Mouse (Mus musculus) myocyte (in vitro differentiated cells): ENCODE data around the gene Atxn2.

Source experiments
- CEBPB ChIP-seq: IDR thresholded peaks from 2 replicates; pipeline ENCODE4 v1.6.1; 2011; ENCODE audit warnings: mild to moderate bottlenecking, moderate library complexity; ENCODE audit not compliant: poor library complexity, insufficient read depth, severe bottlenecking
- E2F4 ChIP-seq: IDR thresholded peaks from one replicate; pipeline ENCODE4 v1.6.1; 2011; ENCODE audit warnings: mild to moderate bottlenecking, control low read depth, moderate library complexity; ENCODE audit not compliant: insufficient read depth
- MAX ChIP-seq: IDR thresholded peaks from one replicate; pipeline ENCODE4 v1.6.1; 2011; ENCODE audit warnings: low read depth, mild to moderate bottlenecking, control low read depth
- MYOD1 ChIP-seq, 3 experiments: IDR thresholded peaks; one replicate each; pipeline ENCODE4 v1.6.1; 2011; ENCODE audit warnings: control low read depth in 2 of 3, low read depth in 2 of 3, mild to moderate bottlenecking in 2 of 3, moderate library complexity in 1 of 3; ENCODE audit not compliant: insufficient read length in 2 of 3, control insufficient read depth in 1 of 3
- MYOG ChIP-seq, 3 experiments: IDR thresholded peaks; one replicate each; pipeline ENCODE4 v1.6.1; 2011; ENCODE audit warnings: control low read depth in 2 of 3, low read depth in 2 of 3, mild to moderate bottlenecking in 2 of 3; ENCODE audit not compliant: insufficient read length in 2 of 3, control insufficient read depth in 1 of 3, insufficient read depth in 1 of 3
- POLR2A ChIP-seq: IDR thresholded peaks from one replicate; pipeline ENCODE4 v1.6.1; 2011; ENCODE audit warnings: low read depth, mild to moderate bottlenecking, control low read depth, moderate library complexity; ENCODE audit not compliant: insufficient read length
- POLR2AphosphoS2 ChIP-seq: IDR thresholded peaks from one replicate; pipeline ENCODE4 v1.6.1; 2011; ENCODE audit warnings: low read depth, control low read depth; ENCODE audit not compliant: insufficient read length
- REST ChIP-seq: IDR thresholded peaks from one replicate; pipeline ENCODE4 v1.6.1; 2011; ENCODE audit warnings: mild to moderate bottlenecking, control low read depth, moderate library complexity; ENCODE audit not compliant: insufficient read depth, insufficient read length
- SRF ChIP-seq: IDR thresholded peaks from one replicate; pipeline ENCODE4 v1.6.1; 2011; ENCODE audit warnings: low read depth; ENCODE audit not compliant: control insufficient read depth, insufficient read length
- TCF12 ChIP-seq: IDR thresholded peaks from one replicate; pipeline ENCODE4 v1.6.1; 2011; ENCODE audit warnings: mild to moderate bottlenecking, control low read depth; ENCODE audit not compliant: poor library complexity, insufficient read depth, severe bottlenecking
- TCF3 ChIP-seq: IDR thresholded peaks from one replicate; pipeline ENCODE4 v1.6.1; 2011; ENCODE audit warnings: low read depth, control low read depth; ENCODE audit not compliant: insufficient read length
- USF1 ChIP-seq: IDR thresholded peaks from one replicate; pipeline ENCODE4 v1.6.1; 2011; ENCODE audit warnings: low read depth, mild to moderate bottlenecking, control low read depth, moderate library complexity

DNA sequence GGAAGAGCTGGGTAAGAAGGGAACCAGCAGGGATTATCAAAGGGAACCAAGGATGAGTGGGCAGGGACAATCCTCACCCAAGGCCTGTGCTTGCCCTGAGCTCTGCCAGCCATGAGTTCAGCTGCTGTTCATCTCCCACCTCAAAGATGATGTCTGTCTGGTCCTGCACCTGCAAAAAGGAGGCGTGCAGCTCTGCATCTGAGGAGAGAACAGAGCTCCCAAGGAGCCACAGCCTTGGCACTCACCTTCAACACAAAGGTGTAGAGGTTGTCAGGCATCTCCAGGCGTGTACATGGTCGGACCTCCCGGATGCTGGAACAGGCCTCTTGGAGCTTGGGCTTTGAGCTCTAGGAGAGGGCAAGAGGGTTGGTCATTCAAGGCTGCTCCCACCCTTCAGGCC is 107.7 kb downstream of the Atxn2 start:
- TF ChIP-seq POLR2A (no peak), TCF12 (no peak), POLR2AphosphoS2 (no peak), MYOD1 (IDR thresholded peaks at IDR 0.05; ENCODE audit: control insufficient read depth in 1 of 3, insufficient read length in 2 of 3, low read depth in 2 of 3) (no peak), REST (no peak), E2F4 (no peak), MAX (no peak), USF1 (no peak), MYOG (IDR thresholded peaks at IDR 0.05; ENCODE audit: control insufficient read depth in 1 of 3, insufficient read depth in 1 of 3, insufficient read length in 2 of 3, low read depth in 2 of 3) (no peak), TCF3 (no peak), CEBPB (no peak), SRF (no peak)
